14 mouse cellular contexts compared by ENCODE assay signal in genomic region chr4:139213086-139213485, GRCm38 (mm10). TPM values are rescaled to one million over a fixed set of nuclear protein-coding genes. Genes with fewer than 3 reads are reported as not detected.
DNase-seq lines count a peak whose midpoint lies in the region; ATAC-seq and TF ChIP-seq lines count a peak whose summit lies in the region.
"Had no signal": no experiment of that assay in that cellular context is flagged by ENCODE, and none has a peak within 500 bp of the region (broad histone marks: within the 10 kb centered on the region; RNA-seq: fewer than 3 reads in every experiment).

No protein-coding gene starts in this region.

- no peak overlapping the region for H3K9ac ChIP-seq in heart, embryonic 12.5 days
- no peak overlapping the region for H3K9ac ChIP-seq in lung, postnatal 0 days (replicated peaks; ENCODE audit: low read depth)
- no peak overlapping the region for H3K9ac ChIP-seq in embryonic facial prominence, embryonic 14.5 days (ENCODE audit: low read depth, low read length)
- H3K9ac ChIP-seq in stomach, postnatal 0 days (ENCODE audit: low read length), result no peak overlapping the region
- H3K9ac ChIP-seq: hindbrain, embryonic 15.5 days; limb, embryonic 13.5 days had no signal

- no peaks in the 10 kb centered on the region for H3K9me3 ChIP-seq in heart, embryonic 12.5 days (replicated peaks)
- no peaks in the 10 kb centered on the region for H3K9me3 ChIP-seq in lung, postnatal 0 days (ENCODE audit: low read length)
- H3K9me3 ChIP-seq in embryonic facial prominence, embryonic 14.5 days (ENCODE audit: control insufficient read depth, low read length), result no peaks in the 10 kb centered on the region
- no peaks in the 10 kb centered on the region for H3K9me3 ChIP-seq in stomach, postnatal 0 days (ENCODE audit: control insufficient read depth, low read length)
- H3K9me3 ChIP-seq: hindbrain, embryonic 15.5 days; limb, embryonic 13.5 days had no signal

- WGBS in heart, embryonic 12.5 days, result 77% methylated on average over 10 of the region's 10 CpGs
- 58% methylated on average over 10 of the region's 10 CpGs for WGBS in lung, postnatal 0 days
- 51% methylated on average over 10 of the region's 10 CpGs for WGBS in lung, adult 2 months
- WGBS in embryonic facial prominence, embryonic 14.5 days, result 75% methylated on average over 10 of the region's 10 CpGs
- WGBS in stomach, postnatal 0 days, result 59% methylated on average over 10 of the region's 10 CpGs

- no peak for DNase-seq in heart, adult 8-10 months (ENCODE audit: low spot score)
- peak; percentile 57 for DNase-seq in lung, postnatal 0 days (ENCODE audit: low spot score)
- no peak for DNase-seq in lung, adult 2 months
- DNase-seq in embryonic facial prominence, embryonic 14.5 days (ENCODE audit: low spot score), result no peak
- DNase-seq in stomach, postnatal 0 days (ENCODE audit: low spot score), result no peak
- DNase-seq in right cerebral cortex, postnatal 14 days, result no peak
- DNase-seq: B cell, adult 2 months; cerebellum, adult 11-12 months; kidney, adult 2 months; thymus, postnatal 36 days had no signal

- peaks cover 13% of the 10 kb centered on the region for H3K36me3 ChIP-seq in heart, embryonic 12.5 days
- peaks cover 5% of the 10 kb centered on the region; the same call in 1 of the 2 replicates for H3K36me3 ChIP-seq in lung, postnatal 0 days (ENCODE audit: insufficient read depth, low read length)
- H3K36me3 ChIP-seq in embryonic facial prominence, embryonic 14.5 days (ENCODE audit: control insufficient read depth, insufficient read depth, low read length), result no peaks in the 10 kb centered on the region
- no peaks in the 10 kb centered on the region; the same call in 1 of the 2 replicates for H3K36me3 ChIP-seq in stomach, postnatal 0 days (ENCODE audit: control insufficient read depth, insufficient read depth, low read length)
- H3K36me3 ChIP-seq: hindbrain, embryonic 15.5 days had no signal

- no peak for TF ChIP-seq CTCF in lung, postnatal 0 days (IDR thresholded peaks at IDR 0.05)
- TF ChIP-seq CTCF in lung, adult 2 months (IDR thresholded peaks at IDR 0.05; ENCODE audit: insufficient read depth, low read length), result no peak
- TF ChIP-seq CTCF in stomach, postnatal 0 days (IDR thresholded peaks at IDR 0.05; ENCODE audit: low read depth), result no peak

- ATAC-seq in heart, embryonic 12.5 days (ENCODE audit: insufficient number of reproducible peaks, low FRiP score), result no peak
- no peak for ATAC-seq in lung, postnatal 0 days
- no peak for ATAC-seq in embryonic facial prominence, embryonic 14.5 days (ENCODE audit: low read depth)
- ATAC-seq in stomach, postnatal 0 days (ENCODE audit: low FRiP score, low TSS enrichment), result no peak
- ATAC-seq: forebrain, embryonic 14.5 days had no signal

- peaks cover 67% of the 10 kb centered on the region for H3K4me1 ChIP-seq in heart, embryonic 12.5 days (replicated peaks)
- H3K4me1 ChIP-seq in lung, postnatal 0 days (ENCODE audit: insufficient read depth, low read depth, low read length), result peaks cover 39% of the 10 kb centered on the region
- H3K4me1 ChIP-seq in lung, adult 2 months (ENCODE audit: control insufficient read depth, insufficient read depth, low read length), result peaks cover 64% of the 10 kb centered on the region
- H3K4me1 ChIP-seq in embryonic facial prominence, embryonic 14.5 days (ENCODE audit: control insufficient read depth, insufficient read depth, low read length), result peaks cover 59% of the 10 kb centered on the region
- peaks cover 25% of the 10 kb centered on the region for H3K4me1 ChIP-seq in stomach, postnatal 0 days (replicated peaks; ENCODE audit: control insufficient read depth, insufficient read depth)

- H3K27ac ChIP-seq in heart, embryonic 12.5 days (ENCODE audit: poor library complexity, severe bottlenecking), result peak overlapping the region; percentile 67
- H3K27ac ChIP-seq in lung, postnatal 0 days (ENCODE audit: low read length), result peak overlapping the region; percentile 70
- H3K27ac ChIP-seq in embryonic facial prominence, embryonic 14.5 days (replicated peaks; ENCODE audit: low read depth, low read length), result peak overlapping the region; percentile 86; the same call in 1 of the 2 replicates
- peak overlapping the region; percentile 81; the same call in 1 of the 2 replicates for H3K27ac ChIP-seq in stomach, postnatal 0 days (replicated peaks)
- H3K27ac ChIP-seq: limb, embryonic 13.5 days had no signal

- no peak overlapping the region for H3K4me2 ChIP-seq in heart, embryonic 12.5 days
- H3K4me2 ChIP-seq in lung, postnatal 0 days (replicated peaks; ENCODE audit: low read depth, low read length), result no peak overlapping the region
- H3K4me2 ChIP-seq in embryonic facial prominence, embryonic 14.5 days (ENCODE audit: low read depth, low read length), result peak overlapping the region; percentile 23; the same call in 1 of the 2 replicates
- H3K4me2 ChIP-seq in stomach, postnatal 0 days (replicated peaks; ENCODE audit: low read depth), result no peak overlapping the region
- H3K4me2 ChIP-seq: hindbrain, embryonic 15.5 days; limb, embryonic 13.5 days had no signal

- TF ChIP-seq EP300 in lung, postnatal 0 days (IDR thresholded peaks at IDR 0.05), result 0 out of 2 replicates have a peak, but pooled peaks have one; percentile 42
- TF ChIP-seq EP300 in stomach, postnatal 0 days (optimal IDR thresholded peaks at IDR 0.05), result no peak

- H3K4me3 ChIP-seq in heart, embryonic 12.5 days, result no peak overlapping the region
- H3K4me3 ChIP-seq in lung, postnatal 0 days (ENCODE audit: low read depth, low read length), result no peak overlapping the region
- no peak overlapping the region for H3K4me3 ChIP-seq in lung, adult 2 months (replicated peaks; ENCODE audit: extremely low read depth, low read depth, low read length)
- no peak overlapping the region for H3K4me3 ChIP-seq in embryonic facial prominence, embryonic 14.5 days (ENCODE audit: low read depth, low read length)
- no peak overlapping the region for H3K4me3 ChIP-seq in stomach, postnatal 0 days (ENCODE audit: low read depth, low read length)
- H3K4me3 ChIP-seq: hindbrain, embryonic 15.5 days; limb, embryonic 13.5 days had no signal

- no peaks in the 10 kb centered on the region for H3K27me3 ChIP-seq in heart, embryonic 12.5 days (replicated peaks)
- H3K27me3 ChIP-seq in lung, postnatal 0 days (replicated peaks; ENCODE audit: insufficient read depth, low read length), result no peaks in the 10 kb centered on the region
- no peaks in the 10 kb centered on the region for H3K27me3 ChIP-seq in embryonic facial prominence, embryonic 14.5 days (replicated peaks; ENCODE audit: control insufficient read depth, insufficient read depth, low read length)
- H3K27me3 ChIP-seq in stomach, postnatal 0 days (ENCODE audit: control insufficient read depth, insufficient read depth, low read length), result no peaks in the 10 kb centered on the region
- H3K27me3 ChIP-seq: hindbrain, embryonic 15.5 days; limb, embryonic 13.5 days had no signal

- no peak for TF ChIP-seq POLR2A in lung, adult 2 months (IDR thresholded peaks at IDR 0.05; ENCODE audit: borderline replicate concordance, extremely low read depth, low read depth, low read length)

RNA-seq across cellular contexts. Expression of gene Capzb, which starts 20.4 kb away (rescaled TPM):
- polyA plus RNA-seq in heart, embryonic 12.5 days (2016; fragmentation: Nextera tagmentation; extraction: Ambion mirVana), result 395 and 402 TPM in 2 replicates
- total RNA-seq in heart, adult 8-10 months (2022), result 100 to 1,000 TPM; 354 to 406 (median 379) TPM
- 401 and 408 TPM in 2 replicates for polyA plus RNA-seq in lung, postnatal 0 days (2015; fragmentation: Nextera tagmentation; extraction: Ambion mirVana)
- 152 and 172 TPM in 2 replicates for polyA plus RNA-seq in lung, adult 2 months (2012; rRNA removed)
- 293 and 299 TPM in 2 replicates for polyA plus RNA-seq in embryonic facial prominence, embryonic 14.5 days (2014; fragmentation: Nextera tagmentation; extraction: Ambion mirVana)
- polyA plus RNA-seq in stomach, postnatal 0 days (2015; fragmentation: Nextera tagmentation; extraction: Ambion mirVana), result 341 and 344 TPM in 2 replicates
